9 mouse cellular contexts compared by ENCODE assay signal in the genomic region with DNA sequence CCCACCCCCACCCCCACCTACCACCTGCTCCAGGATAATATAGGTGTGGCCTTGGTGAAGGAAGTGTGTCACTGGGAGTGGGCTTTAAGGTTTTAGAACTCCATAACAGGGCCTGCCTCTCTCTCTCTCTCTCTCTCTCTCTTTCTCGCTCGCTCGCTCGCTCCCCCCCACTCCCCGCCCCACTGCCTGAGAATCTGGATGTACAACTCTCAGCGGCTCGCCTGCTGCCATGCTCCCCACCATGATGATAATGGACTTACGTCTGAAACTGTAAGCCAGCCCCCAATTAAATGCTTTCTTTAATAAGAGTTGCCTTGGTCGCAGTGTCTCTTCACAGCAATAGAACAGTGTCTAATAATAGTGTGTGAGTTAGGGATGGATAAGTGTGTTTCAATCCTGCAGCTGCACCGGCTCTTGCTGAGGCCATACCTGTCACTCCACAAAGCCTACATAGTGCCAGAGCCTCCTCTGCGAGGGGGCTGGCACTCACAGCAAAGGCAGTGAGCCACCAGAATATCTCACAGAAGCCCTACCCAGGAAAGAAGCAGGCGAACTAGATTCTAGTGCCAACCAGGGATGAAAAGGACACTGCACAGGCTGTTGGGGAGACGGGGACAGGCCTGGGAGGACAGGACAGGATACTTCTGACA. TPM values are rescaled to one million over a fixed set of nuclear protein-coding genes. Genes with fewer than 3 reads are reported as not detected.
DNase-seq lines count a peak whose midpoint lies in the region; ATAC-seq and TF ChIP-seq lines count a peak whose summit lies in the region.
"Had no signal": no experiment of that assay in that cellular context is flagged by ENCODE, and none has a peak within 500 bp of the region (broad histone marks: within the 10 kb centered on the region; RNA-seq: fewer than 3 reads in every experiment).

No protein-coding gene starts in this region.

- ATAC-seq in lung, embryonic 16.5 days (ENCODE audit: low read depth): no peak
- peak; percentile 78 for ATAC-seq in forebrain, embryonic 16.5 days
- peak; percentile 38 for ATAC-seq in hindbrain, embryonic 13.5 days (ENCODE audit: low FRiP score)
- ATAC-seq: Patski had no signal

- H3K4me1 ChIP-seq in lung, embryonic 16.5 days (replicated peaks; ENCODE audit: control insufficient read depth, insufficient read depth, low read length): peaks cover 18% of the 10 kb centered on the region
- H3K4me1 ChIP-seq in forebrain, embryonic 16.5 days (replicated peaks; ENCODE audit: control insufficient read depth, insufficient read depth, low read length): peaks cover 41% of the 10 kb centered on the region
- H3K4me1 ChIP-seq in hindbrain, embryonic 13.5 days (replicated peaks): peaks cover 50% of the 10 kb centered on the region
- H3K4me1 ChIP-seq in lung, adult 2 months (ENCODE audit: control insufficient read depth, insufficient read depth, low read length): peaks cover 6% of the 10 kb centered on the region; the same call in 1 of the 2 replicates

- H3K4me2 ChIP-seq in lung, embryonic 16.5 days (ENCODE audit: low read depth, low read length): no peak overlapping the region
- H3K4me2 ChIP-seq in forebrain, embryonic 16.5 days (ENCODE audit: low read length): peak overlapping the region; percentile 28
- H3K4me2 ChIP-seq in hindbrain, embryonic 13.5 days: peak overlapping the region; percentile 23
- H3K4me2 ChIP-seq: liver, embryonic 13.5 days had no signal

- H3K9ac ChIP-seq in lung, embryonic 16.5 days (ENCODE audit: low read length): no peak overlapping the region
- peak overlapping the region; percentile 37 for H3K9ac ChIP-seq in forebrain, embryonic 16.5 days (replicated peaks; ENCODE audit: low read depth, low read length)
- H3K9ac ChIP-seq in hindbrain, embryonic 13.5 days: peak overlapping the region; percentile 51
- H3K9ac ChIP-seq: liver, embryonic 13.5 days had no signal

- H3K27me3 ChIP-seq in lung, embryonic 16.5 days (ENCODE audit: control insufficient read depth, insufficient read depth, low read depth, low read length): no peaks in the 10 kb centered on the region
- H3K27me3 ChIP-seq in forebrain, embryonic 16.5 days (replicated peaks; ENCODE audit: control insufficient read depth, insufficient read depth, low read length): no peaks in the 10 kb centered on the region
- no peaks in the 10 kb centered on the region for H3K27me3 ChIP-seq in hindbrain, embryonic 13.5 days
- H3K27me3 ChIP-seq: Patski had no signal

- no peaks in the 10 kb centered on the region for H3K36me3 ChIP-seq in lung, embryonic 16.5 days (ENCODE audit: control insufficient read depth, insufficient read depth, low read length)
- H3K36me3 ChIP-seq in forebrain, embryonic 16.5 days (ENCODE audit: control insufficient read depth, insufficient read depth): no peaks in the 10 kb centered on the region
- no peaks in the 10 kb centered on the region for H3K36me3 ChIP-seq in hindbrain, embryonic 13.5 days
- H3K36me3 ChIP-seq: liver, embryonic 13.5 days had no signal

- WGBS in lung, embryonic 16.5 days: 83% methylated on average over 13 of the region's 13 CpGs
- WGBS in forebrain, embryonic 16.5 days: 25% methylated on average over 13 of the region's 13 CpGs
- WGBS in hindbrain, embryonic 13.5 days: 66% methylated on average over 13 of the region's 13 CpGs
- 74% methylated on average over 12 of the region's 13 CpGs for WGBS in lung, adult 2 months

- TF ChIP-seq CTCF in lung, adult 2 months (IDR thresholded peaks at IDR 0.05; ENCODE audit: insufficient read depth, low read length): no peak

- no peak for DNase-seq in lung, postnatal 4 days
- peak; percentile 51 to 67 for DNase-seq in right cerebral cortex, postnatal 10 days (ENCODE audit: low spot score in 2 of 2)
- DNase-seq in adrenal gland, postnatal 10 days: no peak
- no peak for DNase-seq in lung, adult 2 months
- DNase-seq: liver, embryonic 13.5 days had no signal

- H3K27ac ChIP-seq in lung, embryonic 16.5 days (ENCODE audit: low read length): peak overlapping the region; percentile 44; the same call in 1 of the 2 replicates
- H3K27ac ChIP-seq in forebrain, embryonic 16.5 days (ENCODE audit: low read length): peak overlapping the region; percentile 87
- peak overlapping the region; percentile 90 for H3K27ac ChIP-seq in hindbrain, embryonic 13.5 days
- H3K27ac ChIP-seq: liver, embryonic 13.5 days had no signal

- no peak overlapping the region for H3K4me3 ChIP-seq in lung, embryonic 16.5 days (ENCODE audit: low read length)
- no peak overlapping the region for H3K4me3 ChIP-seq in forebrain, embryonic 16.5 days (replicated peaks; ENCODE audit: low read length)
- H3K4me3 ChIP-seq in hindbrain, embryonic 13.5 days: no peak overlapping the region
- no peak overlapping the region for H3K4me3 ChIP-seq in lung, adult 2 months (replicated peaks; ENCODE audit: extremely low read depth, low read depth, low read length)
- H3K4me3 ChIP-seq: liver, embryonic 13.5 days had no signal

- no peaks in the 10 kb centered on the region for H3K9me3 ChIP-seq in lung, embryonic 16.5 days (ENCODE audit: control insufficient read depth, low read length)
- no peaks in the 10 kb centered on the region for H3K9me3 ChIP-seq in forebrain, embryonic 16.5 days (ENCODE audit: control insufficient read depth, low read length)
- no peaks in the 10 kb centered on the region for H3K9me3 ChIP-seq in hindbrain, embryonic 13.5 days
- H3K9me3 ChIP-seq: liver, embryonic 13.5 days had no signal

- TF ChIP-seq POLR2A in lung, adult 2 months (IDR thresholded peaks at IDR 0.05; ENCODE audit: borderline replicate concordance, extremely low read depth, low read depth, low read length): no peak

RNA-seq across cellular contexts. Expression of a gene that starts 26.6 kb away (rescaled TPM):
- polyA plus RNA-seq in lung, embryonic 16.5 days (2015; fragmentation: Nextera tagmentation; extraction: Ambion mirVana): 6.5 and 6.7 TPM in 2 replicates
- 34.6 and 39.9 TPM in 2 replicates for polyA plus RNA-seq in forebrain, embryonic 16.5 days (2015; fragmentation: Nextera tagmentation; extraction: Ambion mirVana)
- 28.7 and 29.5 TPM in 2 replicates for polyA plus RNA-seq in hindbrain, embryonic 13.5 days (2015; fragmentation: Nextera tagmentation; extraction: Ambion mirVana)
- 10 to 100 TPM; 15.3 to 23.8 TPM for total RNA-seq in adrenal gland, postnatal 10 days (2021)
- 41.3 and 46.5 TPM in 2 replicates for polyA plus RNA-seq in lung, adult 2 months (2012; rRNA removed)

RNA-seq across cellular contexts. Expression of a gene that starts 47.4 kb away (rescaled TPM):
- 36.3 and 36.8 TPM in 2 replicates for polyA plus RNA-seq in lung, embryonic 16.5 days (2015; fragmentation: Nextera tagmentation; extraction: Ambion mirVana)
- 30.3 and 33.0 TPM in 2 replicates for polyA plus RNA-seq in forebrain, embryonic 16.5 days (2015; fragmentation: Nextera tagmentation; extraction: Ambion mirVana)
- polyA plus RNA-seq in hindbrain, embryonic 13.5 days (2015; fragmentation: Nextera tagmentation; extraction: Ambion mirVana): 33.5 and 34.9 TPM in 2 replicates
- 10 to 100 TPM; 50.4 to 63.7 TPM for total RNA-seq in adrenal gland, postnatal 10 days (2021)
- 12.1 and 16.7 TPM in 2 replicates for polyA plus RNA-seq in lung, adult 2 months (2012; rRNA removed)

RNA-seq across cellular contexts. Expression of a gene that starts 52.7 kb away (rescaled TPM):
- polyA plus RNA-seq in lung, embryonic 16.5 days (2015; fragmentation: Nextera tagmentation; extraction: Ambion mirVana): 68.3 and 69.7 TPM in 2 replicates
- 27.4 and 35.3 TPM in 2 replicates for polyA plus RNA-seq in forebrain, embryonic 16.5 days (2015; fragmentation: Nextera tagmentation; extraction: Ambion mirVana)
- polyA plus RNA-seq in hindbrain, embryonic 13.5 days (2015; fragmentation: Nextera tagmentation; extraction: Ambion mirVana): 29.8 and 31.6 TPM in 2 replicates
- total RNA-seq in adrenal gland, postnatal 10 days (2021): 1 to 10 TPM; 4.5 to 6.5 TPM
- 5.4 and 7.5 TPM in 2 replicates for polyA plus RNA-seq in lung, adult 2 months (2012; rRNA removed)

RNA-seq across cellular contexts. Expression of a gene that starts 57.1 kb away (rescaled TPM):
- polyA plus RNA-seq in lung, embryonic 16.5 days (2015; fragmentation: Nextera tagmentation; extraction: Ambion mirVana): 21.1 TPM in 2 replicates
- 16.5 and 23.3 TPM in 2 replicates for polyA plus RNA-seq in forebrain, embryonic 16.5 days (2015; fragmentation: Nextera tagmentation; extraction: Ambion mirVana)
- polyA plus RNA-seq in hindbrain, embryonic 13.5 days (2015; fragmentation: Nextera tagmentation; extraction: Ambion mirVana): 20.4 and 21.6 TPM in 2 replicates
- total RNA-seq in adrenal gland, postnatal 10 days (2021): 10 to 100 TPM; 15.8 to 16.2 TPM
- 45.9 and 49.7 TPM in 2 replicates for polyA plus RNA-seq in lung, adult 2 months (2012; rRNA removed)

Comparison
In these comparisons a context has a peak if more than half of its experiments do, and no peak if none do; other contexts are left out.
1. DNase-seq: peak in right cerebral cortex, postnatal 10 days (2 of 2); none in lung, postnatal 4 days (0 of 2), adrenal gland, postnatal 10 days (single experiment) and lung, adult 2 months (single experiment).
2. Peak in every context shown above with its lines, with median percentiles within 50 percentile points of each other: H3K27ac ChIP-seq.